Mouse (Mus musculus) stomach, embryonic 15.5 days (tissue): ENCODE results near the gene Tm4sf20. TPM values are rescaled to one million over a fixed set of nuclear protein-coding genes. Genes with fewer than 3 reads are reported as not detected.

Experiments
- ATAC-seq: fragments of 200-750 bp; cut with Nextera tagmentation; 2 replicates; pipeline ENCODE4 v1.8.0; 2017; ENCODE audit warnings: low read depth, moderate number of reproducible peaks, moderate TSS enrichment; ENCODE audit not compliant: insufficient read depth, low FRiP score
- H3K27ac ChIP-seq: fragments of 300-500 bp; sonication (generic); 2 replicates; pipeline ENCODE4 v1.5.1; 2015; ENCODE audit warnings: mild to moderate bottlenecking, inconsistent platforms
- H3K27me3 ChIP-seq: fragments of 300-500 bp; sonication (generic); replicated peaks from 2 replicates; pipeline ENCODE4 v1.6.1; 2015; ENCODE audit warnings: inconsistent platforms
- H3K36me3 ChIP-seq: fragments of 300-500 bp; sonication (generic); 2 replicates; pipeline ENCODE4 v1.6.1; 2015; ENCODE audit warnings: inconsistent platforms
- H3K4me1 ChIP-seq: fragments of 300-500 bp; sonication (generic); 2 replicates; pipeline ENCODE4 v1.6.1; 2015; ENCODE audit warnings: inconsistent platforms
- H3K4me2 ChIP-seq: fragments of 300-500 bp; sonication (generic); 2 replicates; pipeline ENCODE4 v1.6.1; 2015; ENCODE audit warnings: mild to moderate bottlenecking, inconsistent platforms
- H3K4me3 ChIP-seq: fragments of 300-500 bp; sonication (generic); replicated peaks from 2 replicates; pipeline ENCODE4 v1.5.1; 2015; ENCODE audit warnings: inconsistent platforms
- H3K9ac ChIP-seq: fragments of 300-500 bp; sonication (generic); 2 replicates; pipeline ENCODE4 v1.6.1; 2015; ENCODE audit warnings: inconsistent platforms
- H3K9me3 ChIP-seq: fragments of 300-500 bp; sonication (generic); 2 replicates; pipeline ENCODE4 v1.6.1; 2016; ENCODE audit warnings: inconsistent platforms
- WGBS: fragments of 180-500 bp; shearing (Covaris S2); methylation state at CpG from one replicate; pipeline ENCODE4 v1.1.7; 2015; 5-methylcytosine and 5-hydroxymethylcytosine counted together
- polyA plus RNA-seq: library from polyadenylated mRNA; unstranded; fragments of >200 nt; fragmentation: Nextera tagmentation; extraction: Ambion mirVana; gene quantifications from 2 replicates; pipeline ENCODE4 v1.2.1, GENCODE M21; 2015

The Tm4sf20 gene
- polyA plus RNA-seq, result 28.3 and 35.1 TPM in 2 replicates

GRCm38 (mm10) chr1:82768269-82768668 is at the start of gene Tm4sf20:
Gene Tm4sf20 (minus strand): TSS chr1:82768461.
- H3K36me3 ChIP-seq, result no peaks in the 10 kb centered on the region
- no peak for ATAC-seq
- H3K4me1 ChIP-seq, result no peaks in the 10 kb centered on the region
- no peak within 1 kb of the TSS for H3K4me2 ChIP-seq
- no peak within 1 kb of the TSS; the same call in 1 of the 2 replicates for H3K4me3 ChIP-seq
- H3K27me3 ChIP-seq, result no peaks in the 10 kb centered on the region
- WGBS, result 49% methylated on average over 5 of the region's 5 CpGs
- H3K9me3 ChIP-seq, result no peaks in the 10 kb centered on the region
- no peak within 1 kb of the TSS for H3K9ac ChIP-seq
- no peak within 1 kb of the TSS for H3K27ac ChIP-seq

GRCm38 (mm10) chr1:82815941-82816716 is 47.9 kb upstream of the Tm4sf20 start:
- H3K9me3 ChIP-seq, result no peaks in the 10 kb centered on the region
- no peak overlapping the region for H3K9ac ChIP-seq
- ATAC-seq, result peak; percentile 96
- peak overlapping the region; percentile 23; the same call in 1 of the 2 replicates for H3K27ac ChIP-seq
- H3K4me2 ChIP-seq, result peak overlapping the region; percentile 34
- H3K27me3 ChIP-seq, result no peaks in the 10 kb centered on the region
- H3K36me3 ChIP-seq, result no peaks in the 10 kb centered on the region
- H3K4me3 ChIP-seq, result no peak overlapping the region
- WGBS, result 46% methylated on average over 17 of the region's 17 CpGs
- H3K4me1 ChIP-seq, result no peaks in the 10 kb centered on the region

DNA sequence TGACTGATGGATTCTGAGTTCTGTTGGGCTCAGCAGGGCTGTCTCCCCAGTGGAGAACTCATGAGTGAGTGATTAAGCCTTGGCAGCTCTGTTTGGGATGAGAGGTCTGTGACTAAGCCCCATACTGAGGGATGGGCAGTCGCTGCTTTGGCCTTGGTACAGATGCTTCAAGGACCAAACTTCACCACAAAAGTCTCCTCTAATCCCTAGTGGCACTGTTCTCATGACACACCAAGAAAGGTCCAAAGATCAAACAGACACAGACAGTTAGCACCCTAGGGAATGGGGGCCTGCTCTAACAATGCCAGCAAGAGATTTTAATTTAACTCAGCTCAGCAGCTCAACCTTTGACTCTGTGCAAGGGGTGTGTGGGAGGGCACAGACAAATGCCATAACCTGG is 43.5 kb upstream of the Tm4sf20 start:
- WGBS, result 60% methylated on average over 1 of the region's 1 CpGs
- Histone ChIP-seq H3K27me3 (no peaks in the 10 kb centered on the region), H3K4me3 (no peak overlapping the region), H3K9me3 (no peaks in the 10 kb centered on the region), H3K36me3 (no peaks in the 10 kb centered on the region), H3K4me2 (no peak overlapping the region), H3K27ac (no peak overlapping the region), H3K9ac (no peak overlapping the region), H3K4me1 (no peaks in the 10 kb centered on the region)
- ATAC-seq, result no peak

DNA sequence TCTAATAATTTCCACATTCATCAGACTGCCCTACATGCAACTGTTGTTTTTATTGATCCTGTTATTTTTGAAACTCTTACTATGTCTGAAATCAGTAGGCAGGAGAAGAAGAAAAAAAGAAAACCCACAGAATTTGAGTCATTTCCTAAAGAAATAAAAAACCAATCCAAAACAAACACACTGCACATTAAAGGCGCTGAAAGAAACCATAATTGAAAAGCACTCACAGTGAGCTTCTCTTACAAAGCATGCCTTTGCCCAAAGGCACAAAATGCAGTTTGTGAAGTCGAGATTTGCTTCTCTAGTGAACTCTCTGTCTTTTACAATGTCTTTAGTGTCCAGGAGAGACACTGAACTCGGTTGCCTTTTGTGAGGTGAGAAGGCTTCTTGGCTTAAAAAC is 40.3 kb upstream of the Tm4sf20 start:
- Histone ChIP-seq H3K4me2 (no peak overlapping the region), H3K9me3 (no peaks in the 10 kb centered on the region), H3K36me3 (no peaks in the 10 kb centered on the region), H3K27ac (no peak overlapping the region), H3K4me1 (no peaks in the 10 kb centered on the region), H3K4me3 (no peak overlapping the region), H3K27me3 (no peaks in the 10 kb centered on the region), H3K9ac (no peak overlapping the region)
- WGBS, result 67% methylated on average over 3 of the region's 3 CpGs
- ATAC-seq, result no peak

DNA sequence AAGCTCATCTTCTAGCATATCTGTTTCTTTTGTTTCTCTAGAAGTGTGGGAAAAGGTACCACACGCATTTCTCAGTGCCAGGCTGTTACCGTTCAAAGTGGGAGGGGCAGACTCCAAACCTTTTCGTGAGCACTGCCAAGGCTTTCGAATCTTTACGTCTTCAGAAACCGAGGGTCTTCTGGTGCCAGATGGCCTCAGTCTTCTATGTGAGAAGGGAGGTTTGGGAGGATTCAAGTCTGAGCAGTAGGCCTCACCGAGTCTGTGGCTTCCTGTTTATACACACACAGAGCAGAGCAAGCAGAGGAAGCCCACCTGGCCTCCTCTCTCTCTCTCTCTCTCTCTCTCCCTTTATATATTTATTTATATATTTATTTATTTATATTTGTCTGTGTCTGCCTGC is 38.9 kb upstream of the Tm4sf20 start:
- Histone ChIP-seq H3K4me2 (no peak overlapping the region), H3K9ac (no peak overlapping the region), H3K27me3 (no peaks in the 10 kb centered on the region), H3K36me3 (no peaks in the 10 kb centered on the region), H3K9me3 (no peaks in the 10 kb centered on the region), H3K27ac (no peak overlapping the region), H3K4me3 (no peak overlapping the region), H3K4me1 (no peaks in the 10 kb centered on the region)
- no peak; the same call in 1 of the 2 replicates for ATAC-seq
- 72% methylated on average over 7 of the region's 7 CpGs for WGBS

- 77% methylated on average over 8 of the region's 8 CpGs for WGBS
These were observed 38.1 kb upstream of the Tm4sf20 start for GRCm38 (mm10) chr1:82806391-82806790.

DNA sequence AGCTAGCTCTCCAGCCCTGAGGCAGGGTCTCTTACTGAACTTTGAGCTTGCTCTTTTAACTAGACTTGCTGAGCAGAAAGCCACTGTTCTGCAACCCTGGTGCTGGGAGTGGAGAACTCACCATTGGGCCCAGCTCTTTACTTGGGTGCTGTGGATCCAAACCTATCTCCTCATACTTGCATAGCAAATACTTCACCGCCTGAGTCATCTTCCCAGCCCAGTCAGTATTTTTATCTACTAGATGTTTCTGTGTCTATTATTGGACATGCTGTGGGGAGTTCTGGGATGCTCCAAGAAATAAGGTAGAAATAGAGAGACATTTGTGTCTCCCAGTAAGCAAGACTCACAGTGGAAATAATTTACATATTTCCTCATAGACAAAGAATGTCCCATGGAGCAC is 35.8 kb upstream of the Tm4sf20 start:
- H3K4me1 ChIP-seq, result no peaks in the 10 kb centered on the region
- H3K36me3 ChIP-seq, result no peaks in the 10 kb centered on the region
- no peak overlapping the region for H3K4me3 ChIP-seq
- WGBS, result 94% methylated on average over 1 of the region's 1 CpGs
- no peak overlapping the region for H3K27ac ChIP-seq
- H3K4me2 ChIP-seq, result no peak overlapping the region
- no peak overlapping the region for H3K9ac ChIP-seq
- no peaks in the 10 kb centered on the region for H3K9me3 ChIP-seq
- ATAC-seq, result no peak
- no peaks in the 10 kb centered on the region for H3K27me3 ChIP-seq

More at GRCm38 (mm10) chr1:82806391-82806790, 38.1 kb upstream of the Tm4sf20 start:
- Histone ChIP-seq H3K27ac (no peak overlapping the region), H3K4me2 (no peak overlapping the region), H3K4me1 (no peaks in the 10 kb centered on the region), H3K9me3 (no peaks in the 10 kb centered on the region), H3K9ac (no peak overlapping the region), H3K27me3 (no peaks in the 10 kb centered on the region), H3K4me3 (no peak overlapping the region), H3K36me3 (no peaks in the 10 kb centered on the region)
- ATAC-seq, result no peak

GRCm38 (mm10) chr1:82803608-82804007 is 35.3 kb upstream of the Tm4sf20 start:
- no peak for ATAC-seq
- Histone ChIP-seq H3K9me3 (no peaks in the 10 kb centered on the region), H3K36me3 (no peaks in the 10 kb centered on the region), H3K9ac (no peak overlapping the region), H3K27ac (no peak overlapping the region), H3K4me2 (no peak overlapping the region), H3K4me3 (no peak overlapping the region), H3K4me1 (no peaks in the 10 kb centered on the region), H3K27me3 (no peaks in the 10 kb centered on the region)
- WGBS, result 75% methylated on average over 7 of the region's 7 CpGs

DNA sequence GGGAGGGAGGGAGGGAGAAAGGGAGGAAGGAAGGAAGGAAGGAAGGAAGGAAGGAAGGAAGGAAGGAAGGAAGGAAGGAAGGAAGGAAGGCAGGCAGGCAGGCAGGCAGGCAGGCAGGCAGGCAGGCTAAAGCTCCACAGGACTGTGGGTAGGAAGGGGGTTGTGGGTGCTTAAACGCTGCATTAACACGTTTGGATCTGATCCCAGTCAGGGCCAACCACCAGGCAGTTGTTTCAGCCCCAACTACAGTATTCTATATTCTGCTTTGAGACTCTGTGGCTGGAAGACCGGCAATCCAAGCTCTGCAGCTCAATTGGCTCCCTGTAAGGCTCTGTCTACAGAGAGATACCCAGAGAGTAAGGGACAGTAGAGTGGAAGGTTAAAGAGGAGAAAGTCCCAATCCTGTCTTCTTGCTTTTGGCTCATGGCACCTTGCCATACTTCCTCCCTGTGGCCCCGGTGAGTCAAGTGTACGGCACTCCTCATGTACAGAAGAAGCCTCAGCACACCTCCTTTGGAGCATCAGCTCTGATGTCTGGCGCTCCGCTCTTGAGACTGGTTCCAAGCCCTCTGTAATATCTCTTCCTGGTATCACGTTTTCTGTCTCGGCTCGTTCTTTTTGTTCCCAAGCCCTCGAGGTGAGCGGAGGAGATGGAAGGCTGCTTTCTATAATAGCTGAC is 33.0 kb upstream of the Tm4sf20 start:
- 76% methylated on average over 12 of the region's 12 CpGs for WGBS
- H3K4me3 ChIP-seq, result no peak overlapping the region
- no peaks in the 10 kb centered on the region for H3K9me3 ChIP-seq
- no peak overlapping the region for H3K27ac ChIP-seq
- no peaks in the 10 kb centered on the region for H3K27me3 ChIP-seq
- no peak for ATAC-seq
- no peaks in the 10 kb centered on the region for H3K4me1 ChIP-seq
- H3K4me2 ChIP-seq, result no peak overlapping the region
- H3K9ac ChIP-seq, result no peak overlapping the region
- no peaks in the 10 kb centered on the region for H3K36me3 ChIP-seq

- Histone ChIP-seq H3K36me3 (no peaks in the 10 kb centered on the region), H3K9me3 (no peaks in the 10 kb centered on the region), H3K27me3 (no peaks in the 10 kb centered on the region), H3K4me3 (no peak overlapping the region), H3K9ac (no peak overlapping the region), H3K4me2 (no peak overlapping the region), H3K4me1 (no peaks in the 10 kb centered on the region), H3K27ac (no peak overlapping the region)
- no peak for ATAC-seq
- WGBS, result 78% methylated on average over 4 of the region's 4 CpGs
These were observed 30.7 kb upstream of the Tm4sf20 start for GRCm38 (mm10) chr1:82798922-82799321.

- Histone ChIP-seq H3K9me3 (no peaks in the 10 kb centered on the region), H3K27ac (no peak overlapping the region), H3K4me2 (no peak overlapping the region), H3K36me3 (no peaks in the 10 kb centered on the region), H3K4me3 (no peak overlapping the region), H3K27me3 (no peaks in the 10 kb centered on the region), H3K9ac (no peak overlapping the region), H3K4me1 (no peaks in the 10 kb centered on the region)
- ATAC-seq, result no peak
- WGBS, result 47% methylated on average over 5 of the region's 5 CpGs
These were observed 30.0 kb upstream of the Tm4sf20 start for GRCm38 (mm10) chr1:82798304-82798703.

- H3K27ac ChIP-seq, result no peak overlapping the region
- no peak overlapping the region for H3K9ac ChIP-seq
- no peaks in the 10 kb centered on the region for H3K4me1 ChIP-seq
- no peak overlapping the region for H3K4me3 ChIP-seq
- H3K27me3 ChIP-seq, result no peaks in the 10 kb centered on the region
- no peak overlapping the region for H3K4me2 ChIP-seq
- no peak for ATAC-seq
- no peaks in the 10 kb centered on the region for H3K36me3 ChIP-seq
- 80% methylated on average over 4 of the region's 4 CpGs for WGBS
- H3K9me3 ChIP-seq, result no peaks in the 10 kb centered on the region
These were observed 28.8 kb upstream of the Tm4sf20 start for GRCm38 (mm10) chr1:82797088-82797487.
